Mouse (Mus musculus): ENCODE data around the gene Ntn1.

- TF ChIP-seq CTCF (IDR thresholded peaks at IDR 0.05; ENCODE audit: extremely low read depth, insufficient read length, insufficient replicate concordance, low read depth, low read length): no peak
- TF ChIP-seq POLR2A (IDR thresholded peaks at IDR 0.05; ENCODE audit: low read depth, low read length): no peak
Measured at GRCm38 (mm10) chr11:68386589-68387440, 13.8 kb downstream of the Ntn1 start.

Data from small intestine, adult 2 months (tissue).